Mouse (Mus musculus): ENCODE results near the gene Cdkl2.

Cdkl2 gene

DNA sequence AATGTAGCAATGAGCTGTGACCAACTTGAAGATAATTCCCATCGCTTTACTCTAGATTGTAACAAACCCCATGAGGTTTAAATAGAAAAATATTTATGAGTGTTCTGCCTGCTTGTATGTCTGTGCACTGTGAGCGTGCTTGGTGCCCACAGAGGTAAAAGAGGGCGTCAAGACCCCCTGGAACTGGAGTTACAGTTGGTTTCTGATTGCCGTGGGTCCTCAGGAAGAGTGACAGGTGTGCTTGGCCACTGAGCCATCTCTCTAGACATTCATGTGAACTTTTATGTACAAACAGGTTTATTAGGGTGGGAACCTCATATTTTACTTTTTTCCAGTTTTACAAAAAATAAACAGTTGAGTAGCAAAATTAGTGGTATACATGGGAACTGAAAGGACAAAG is at the start of gene Cdkl2:
Gene Cdkl2, minus strand, starts transcription at position 101 of the 400 bp plus-strand sequence.
- DNase-seq (ENCODE audit: low read depth): no peak

DNA sequence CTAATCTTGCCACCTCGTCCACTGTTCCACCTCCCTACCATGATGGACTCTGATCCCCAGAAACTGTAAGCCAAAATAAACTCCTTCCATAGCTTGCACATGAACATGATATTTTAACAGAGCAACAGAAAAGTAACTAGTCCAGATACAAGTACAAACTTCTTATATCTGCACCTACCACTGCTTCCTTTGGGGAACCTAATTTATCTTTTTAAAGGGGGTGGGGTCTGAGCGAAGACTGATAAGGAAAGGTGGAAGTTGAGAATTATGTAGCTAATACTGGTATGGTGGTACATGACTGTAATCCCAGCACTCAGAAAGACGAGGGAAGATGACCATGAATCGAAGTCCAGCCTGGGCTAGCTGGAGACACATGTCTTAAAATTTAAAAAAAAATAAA is 43.8 kb upstream of the Cdkl2 start:
- no peak for DNase-seq (ENCODE audit: low read depth)

DNA sequence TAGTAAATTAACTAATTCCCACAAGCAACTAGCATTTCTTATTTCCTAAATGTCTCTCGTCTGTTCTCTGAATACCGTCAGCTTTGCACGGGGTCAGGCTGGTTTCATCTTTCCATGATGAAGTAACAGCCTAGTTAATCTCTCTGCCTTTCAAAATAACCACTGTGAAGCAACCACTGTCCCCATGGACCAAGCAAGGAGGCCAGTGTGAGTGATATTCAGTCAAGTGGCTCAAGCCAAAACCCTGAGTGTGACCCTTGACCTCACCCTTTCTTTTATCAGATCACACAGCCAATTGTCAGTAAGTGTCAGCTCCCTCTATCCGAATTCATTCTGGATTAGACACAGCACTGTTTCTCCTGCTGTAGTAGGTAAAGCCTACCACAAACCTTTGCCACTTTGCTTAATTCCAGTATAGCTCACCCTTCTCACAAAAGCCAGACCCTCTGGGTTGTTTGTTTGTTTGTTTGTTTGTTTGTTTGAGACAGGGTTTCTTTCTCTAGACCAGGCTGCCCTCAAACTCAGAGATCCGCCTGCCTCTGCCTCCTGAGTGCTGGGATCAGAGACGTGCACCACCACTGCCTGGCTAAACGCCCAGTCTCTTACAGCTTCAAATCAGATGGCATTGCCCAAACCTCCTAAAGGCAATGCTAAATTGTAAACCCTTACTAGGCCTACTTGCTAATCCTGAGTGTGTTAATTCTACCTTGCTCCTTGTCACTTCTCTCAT is 42.3 kb upstream of the Cdkl2 start:
- DNase-seq (ENCODE audit: low read depth): no peak

DNA sequence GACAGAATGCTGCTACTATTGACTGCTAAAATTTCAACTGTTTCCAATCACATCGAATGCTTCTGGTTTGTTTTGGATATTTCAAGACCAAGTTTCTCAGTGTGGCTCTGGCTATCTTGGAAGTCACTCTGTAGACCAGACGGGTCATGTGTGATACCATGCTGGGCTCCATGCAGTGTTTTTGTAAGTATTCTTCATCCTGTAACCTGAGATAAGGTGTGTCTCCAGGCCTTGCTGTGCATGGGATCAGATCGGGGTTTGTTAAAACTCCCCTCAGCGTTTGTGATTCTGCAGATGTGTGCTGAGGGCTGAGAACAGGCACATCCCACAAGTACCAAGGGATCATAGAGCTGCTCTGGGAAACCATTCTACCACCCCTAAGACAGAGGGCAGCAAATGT is 41.6 kb upstream of the Cdkl2 start:
- DNase-seq (ENCODE audit: low read depth): no peak

DNA sequence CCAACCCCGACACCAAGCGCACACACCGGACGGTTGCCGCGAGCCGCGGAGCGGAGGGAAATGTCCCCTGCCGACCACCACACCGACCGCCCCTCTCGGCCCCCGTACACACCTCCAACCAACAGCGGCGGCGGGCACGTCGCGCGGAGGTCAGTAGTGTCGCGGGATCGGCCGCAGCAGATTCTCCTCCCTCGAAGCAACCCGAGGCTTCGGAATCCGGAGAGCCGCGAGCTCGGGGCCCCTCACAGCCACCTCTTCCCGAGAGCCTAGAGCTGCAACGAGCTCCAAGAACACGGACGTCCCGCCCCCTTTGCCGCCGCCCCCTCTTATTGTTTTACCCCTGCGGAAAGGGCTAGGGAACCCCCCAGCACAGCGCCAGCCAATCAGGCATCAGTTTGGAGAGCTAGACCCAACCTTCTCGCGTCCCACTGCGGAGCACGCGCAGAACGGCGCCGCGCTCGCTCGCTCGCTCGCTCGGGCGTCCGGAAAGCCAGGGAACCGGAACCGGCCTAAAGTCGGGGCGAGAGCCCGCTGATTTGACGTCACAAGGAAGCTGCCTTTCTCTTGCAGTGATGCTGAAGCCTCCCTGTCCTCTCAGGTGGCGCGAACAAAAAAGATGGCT is 39.8 kb upstream of the Cdkl2 start, which contains the start of gene G3bp2:
Gene G3bp2, minus strand, starts transcription at position 303 of the 622 bp plus-strand sequence.
- peak; percentile 99 for DNase-seq (ENCODE audit: low read depth)

DNA sequence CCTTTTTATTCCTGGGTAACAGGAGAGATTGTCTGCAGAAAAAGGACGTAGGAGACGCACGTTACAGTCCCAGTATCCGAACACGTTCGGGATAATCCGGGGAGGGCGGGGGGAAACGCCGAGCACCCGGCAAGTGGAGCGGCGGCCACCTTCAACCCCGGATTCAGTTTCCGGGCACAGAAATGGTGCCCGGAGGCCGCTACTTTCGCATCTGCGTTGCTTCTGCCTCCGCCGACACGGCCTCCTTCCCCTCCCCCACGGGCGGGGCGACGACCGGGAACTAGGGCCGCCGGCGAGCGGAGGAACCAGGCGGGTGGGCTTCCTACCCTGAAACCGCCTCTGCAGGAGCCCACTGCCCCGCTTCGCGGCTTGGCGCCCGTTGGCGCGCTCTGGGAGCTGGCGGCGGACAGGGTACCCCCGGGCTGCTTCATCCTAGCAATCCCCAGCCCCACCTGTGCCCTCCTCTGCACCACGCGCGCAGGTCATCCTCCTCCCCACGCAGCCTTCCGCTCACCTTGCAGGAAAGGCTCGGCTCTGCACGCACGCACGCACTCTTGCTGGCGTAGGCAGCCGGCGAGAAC is 39.2 kb upstream of the Cdkl2 start:
- DNase-seq (ENCODE audit: low read depth): peak; percentile 75

DNA sequence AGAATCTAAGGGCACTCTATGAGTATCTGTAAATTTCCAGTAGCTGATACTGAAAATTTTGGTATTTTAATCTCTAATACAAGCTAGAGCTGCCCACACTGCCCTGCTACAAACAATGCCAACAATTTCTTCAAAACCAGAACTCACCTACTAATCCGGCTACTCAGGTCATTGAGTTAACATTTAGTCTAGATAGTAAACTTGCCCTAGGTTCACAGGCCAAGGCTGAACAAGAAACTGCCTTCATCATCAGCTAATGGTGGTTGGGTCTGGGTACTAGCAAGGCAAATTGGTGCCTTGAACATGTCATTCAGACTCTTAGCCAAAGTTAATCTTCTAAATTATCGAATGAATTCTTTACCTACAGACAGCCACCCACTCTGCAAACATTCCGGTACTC is 37.6 kb upstream of the Cdkl2 start:
- no peak for DNase-seq (ENCODE audit: low read depth)

DNA sequence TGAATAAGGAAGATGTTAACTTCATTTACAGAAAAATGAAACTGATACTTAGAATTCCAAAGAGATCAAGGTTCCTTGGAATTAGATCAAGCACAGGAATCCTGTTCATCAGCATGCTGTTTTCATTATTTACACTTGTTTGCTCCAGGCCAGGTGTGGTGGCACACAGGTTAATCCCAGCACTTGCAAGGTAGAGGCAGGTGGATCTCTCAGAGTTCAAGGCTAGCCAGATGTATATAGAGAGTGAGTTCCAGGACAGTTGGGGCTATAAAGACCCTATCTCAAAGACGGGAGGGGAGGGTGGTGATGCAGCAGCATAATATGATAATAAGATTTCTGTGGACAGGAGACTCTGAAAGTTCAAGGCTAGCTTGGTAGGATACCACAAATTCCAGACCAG is 36.7 kb upstream of the Cdkl2 start:
- no peak for DNase-seq (ENCODE audit: low read depth)

DNA sequence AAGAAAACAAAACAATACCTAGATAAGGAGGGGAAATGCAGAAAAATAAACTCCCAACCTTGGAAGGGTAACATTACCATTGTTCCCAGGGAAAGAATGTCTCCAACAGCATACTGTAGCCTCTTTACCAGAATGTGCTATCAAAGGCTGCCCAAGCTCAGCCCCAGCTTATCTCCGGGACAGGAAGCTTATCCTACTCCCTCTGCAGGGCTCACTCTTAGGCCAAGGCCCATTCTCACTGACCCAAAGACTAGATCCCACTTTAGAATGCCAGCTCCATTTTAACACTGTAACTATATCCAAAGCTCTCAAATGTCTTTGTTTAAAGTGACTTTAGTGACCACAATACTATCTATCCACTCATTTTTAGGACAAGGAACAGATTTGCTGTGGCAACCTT is 35.6 kb upstream of the Cdkl2 start:
- DNase-seq (ENCODE audit: low read depth): no peak

DNA sequence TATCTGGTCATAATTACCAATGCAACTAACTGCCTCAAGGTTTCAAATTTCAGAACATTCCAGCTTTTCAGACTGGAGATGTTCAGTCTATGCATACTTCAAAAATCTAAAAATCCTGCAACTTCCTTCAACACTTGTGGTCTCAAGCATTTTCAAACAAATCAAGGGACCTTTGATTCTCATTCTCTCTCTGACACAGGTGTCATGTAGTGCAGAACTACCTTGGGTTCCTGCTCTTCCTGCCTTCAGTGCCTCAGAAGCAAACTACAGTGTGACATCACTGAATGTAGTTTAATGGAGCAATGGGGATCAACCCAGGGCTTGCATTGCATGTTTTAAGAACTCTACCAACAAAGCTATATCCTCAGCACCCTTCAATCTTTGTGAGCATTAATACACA is 35.1 kb upstream of the Cdkl2 start:
- no peak for DNase-seq (ENCODE audit: low read depth)

DNA sequence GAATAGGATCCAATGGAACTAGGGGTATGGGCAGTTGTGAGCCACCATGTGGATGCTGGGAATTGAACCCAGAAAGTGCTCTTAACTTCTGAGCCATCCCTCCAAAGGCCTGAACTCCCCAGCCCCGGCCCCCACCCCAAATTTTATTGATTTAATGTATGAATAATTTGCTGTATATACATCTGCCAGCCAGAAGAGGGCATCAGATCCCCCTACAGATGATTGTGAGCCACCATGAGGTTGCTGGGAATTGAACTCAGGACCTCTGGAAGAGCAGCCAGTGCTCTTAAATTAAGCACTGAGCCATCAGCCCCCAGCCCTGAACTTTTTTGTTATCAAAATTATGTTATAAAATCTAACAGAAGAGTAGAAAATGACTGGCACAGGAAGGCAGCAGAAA is 32.6 kb upstream of the Cdkl2 start:
- DNase-seq (ENCODE audit: low read depth): no peak

DNA sequence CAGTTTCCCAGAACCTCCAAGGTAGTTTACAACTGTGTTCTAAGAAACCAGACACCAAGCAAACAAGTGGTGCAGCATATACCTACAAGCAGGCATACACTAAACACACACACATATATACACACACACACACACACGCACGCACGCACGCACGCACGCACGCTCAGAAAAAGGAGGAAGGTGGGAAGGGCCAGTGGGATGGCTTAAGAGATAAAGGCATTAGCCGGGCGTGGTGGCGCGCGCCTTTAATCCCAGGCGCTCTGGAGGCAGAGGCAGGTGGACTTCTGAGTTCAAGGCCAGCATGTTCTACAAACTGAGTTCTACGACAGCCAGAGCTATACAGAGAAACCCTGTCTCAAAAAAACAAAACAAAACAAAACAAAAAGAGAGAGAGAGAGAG is 30.4 kb upstream of the Cdkl2 start:
- DNase-seq (ENCODE audit: low read depth): no peak

DNA sequence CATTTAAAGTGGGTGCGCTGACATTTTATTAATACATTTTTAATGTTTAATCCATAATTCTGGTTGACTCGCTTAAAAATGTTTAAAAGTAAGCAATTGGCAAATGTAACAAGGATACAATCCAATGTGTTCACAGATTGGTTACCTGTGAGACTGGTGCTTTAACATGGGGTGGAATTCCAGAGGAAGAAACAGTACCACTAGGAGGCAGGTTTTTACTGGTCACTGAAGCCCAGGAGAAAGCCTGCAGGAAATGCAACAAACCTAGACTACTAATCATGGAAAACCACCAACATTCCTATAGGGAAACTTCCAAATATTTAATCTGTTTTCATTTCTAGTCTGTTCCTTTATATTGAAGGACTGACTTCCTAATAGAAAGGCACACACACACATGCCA is 19.5 kb upstream of the Cdkl2 start:
- DNase-seq (ENCODE audit: low read depth): peak; percentile 30

DNA sequence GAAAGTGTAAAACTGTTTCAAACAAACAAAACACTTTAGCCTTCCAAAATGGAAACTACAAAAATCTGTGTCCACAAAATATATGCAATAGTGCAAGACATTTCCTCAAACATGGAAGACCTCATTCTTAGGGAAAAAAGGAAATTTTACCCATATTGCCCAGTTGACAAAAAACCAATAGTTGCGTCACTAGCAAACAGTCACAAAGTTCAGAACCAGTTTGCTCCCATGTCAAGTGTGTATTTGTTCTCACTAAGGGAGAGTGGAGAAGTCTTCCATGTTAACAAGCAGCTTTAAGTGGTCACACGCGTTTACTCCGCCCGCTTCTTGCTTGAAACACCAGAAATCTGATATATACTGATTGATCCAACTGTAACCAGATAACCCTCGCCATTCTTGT is 9.2 kb upstream of the Cdkl2 start:
- no peak for DNase-seq (ENCODE audit: low read depth)

DNA sequence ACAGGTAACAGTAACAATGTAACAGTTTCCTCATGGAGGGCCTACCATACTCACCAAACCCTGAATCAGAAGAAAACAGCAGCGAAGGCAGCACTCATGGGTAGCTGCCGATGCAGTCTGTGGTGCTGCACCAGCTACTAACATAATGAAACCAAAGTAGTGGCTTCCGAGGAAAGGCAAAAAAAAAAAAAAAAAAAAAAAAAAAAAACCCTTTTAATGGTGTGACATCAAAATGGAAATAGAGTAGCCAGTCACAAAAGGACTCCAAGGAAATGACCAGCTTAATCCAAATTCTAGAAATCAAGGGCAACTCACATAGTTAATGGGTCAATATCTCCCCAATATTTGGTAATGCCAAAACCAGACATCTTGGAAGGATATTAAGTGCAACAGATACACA is 6.7 kb upstream of the Cdkl2 start:
- DNase-seq (ENCODE audit: low read depth): no peak

DNA sequence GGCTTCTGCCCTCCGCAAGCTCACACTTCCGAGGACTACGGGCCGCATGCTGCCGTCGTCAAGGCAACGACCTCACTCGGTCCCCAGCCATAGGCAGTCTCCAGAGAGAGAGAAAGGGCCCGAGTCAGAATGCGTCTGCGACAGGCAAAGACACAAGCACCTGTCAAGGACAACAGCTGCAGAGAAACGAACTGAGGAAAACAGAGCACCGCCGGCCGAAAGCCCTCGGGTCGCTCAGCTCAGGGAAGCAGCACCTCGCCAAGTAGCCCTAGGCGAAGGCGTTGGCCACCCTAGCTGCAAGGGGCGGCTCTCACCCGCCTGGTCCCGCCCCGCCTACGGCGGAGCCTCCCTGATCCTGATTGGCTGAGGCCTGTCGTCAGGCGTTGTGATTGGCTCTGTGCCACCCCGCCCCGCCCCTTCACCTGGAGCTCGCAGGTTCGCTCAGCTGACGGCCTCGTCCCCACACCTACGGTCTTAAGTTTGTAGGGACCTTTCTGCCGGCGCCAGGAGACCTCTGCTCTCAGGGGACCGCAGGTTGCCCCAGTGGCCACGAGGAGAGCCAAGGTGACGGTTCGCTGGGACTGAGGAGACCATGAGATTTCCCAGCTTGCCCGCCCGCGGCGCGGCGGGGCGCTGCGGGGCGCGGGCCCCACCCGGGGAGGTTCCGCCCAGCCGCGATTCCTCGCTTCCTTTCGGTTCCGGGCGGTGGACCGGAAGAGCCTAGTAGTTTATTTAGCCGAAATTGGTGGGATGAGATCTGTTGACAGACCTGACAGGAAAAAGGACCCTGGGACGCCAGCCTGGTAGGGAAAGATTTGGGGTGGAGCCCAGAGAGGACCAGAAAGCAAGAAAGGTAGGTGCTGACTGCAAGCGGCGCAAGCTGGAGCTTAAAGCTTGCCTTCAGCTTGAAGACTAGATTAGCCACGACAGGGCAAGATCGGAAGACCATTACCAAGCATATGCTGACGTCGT is 1.0 kb downstream of the Cdkl2 start:
- DNase-seq (ENCODE audit: low read depth): peak; percentile 91

DNA sequence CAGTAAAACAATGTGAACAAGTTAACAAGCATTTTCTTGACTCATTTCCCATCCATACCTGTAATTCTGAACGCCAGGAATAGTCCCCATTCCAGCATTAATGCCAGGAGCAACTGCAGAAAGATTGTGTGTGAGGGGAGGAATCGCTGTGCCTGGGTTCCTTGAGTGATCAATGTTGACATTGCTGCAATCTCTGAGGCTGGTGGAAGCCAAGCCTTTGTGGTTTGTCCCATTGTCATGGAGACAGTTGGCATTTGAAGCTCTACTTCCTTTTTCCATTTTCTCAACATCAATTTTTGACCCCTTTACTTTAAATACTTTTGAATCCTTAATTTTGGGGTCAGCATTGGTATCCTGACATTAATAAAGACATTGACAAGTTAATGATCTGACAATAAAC is 23.7 kb downstream of the Cdkl2 start:
- no peak for DNase-seq (ENCODE audit: low read depth)

DNA sequence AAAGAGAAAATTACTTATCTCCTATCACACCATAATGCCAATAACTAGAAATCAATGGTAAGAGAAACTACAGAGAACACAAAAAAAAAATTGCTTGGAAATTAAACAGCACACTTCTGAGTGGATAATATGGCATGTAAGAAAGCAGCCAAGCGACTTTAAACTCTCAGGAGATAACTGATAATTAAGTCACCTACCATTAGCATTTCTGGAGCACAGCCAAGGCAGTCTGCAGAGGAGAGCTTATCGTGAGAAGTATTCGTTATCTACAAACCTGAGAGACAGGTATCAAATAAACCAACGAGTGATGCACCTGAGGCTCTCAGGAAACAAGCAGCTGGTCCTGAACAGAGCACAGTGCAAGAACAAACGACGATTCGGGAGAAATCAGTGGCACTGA is 31.9 kb downstream of the Cdkl2 start:
- no peak for DNase-seq (ENCODE audit: low read depth)

DNA sequence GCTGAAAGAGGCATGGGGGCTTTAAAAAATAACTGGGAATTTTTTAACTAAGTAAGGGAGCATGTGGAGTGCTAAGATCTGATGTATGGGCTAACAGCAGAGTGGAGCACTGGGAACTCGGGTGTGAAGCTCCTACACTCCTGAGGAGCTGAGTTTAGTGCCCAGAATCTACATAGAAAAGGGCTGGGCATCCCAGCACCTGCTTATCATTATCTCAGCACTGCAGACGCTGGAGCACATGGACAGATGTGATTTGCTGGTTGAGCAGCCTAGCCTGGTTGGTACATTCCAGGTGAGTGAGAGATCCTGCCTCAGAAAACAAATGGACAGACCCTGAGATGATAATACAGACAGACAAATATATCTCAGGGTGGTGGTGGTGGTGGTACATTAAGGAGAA is 33.9 kb downstream of the Cdkl2 start:
- no peak for DNase-seq (ENCODE audit: low read depth)

DNA sequence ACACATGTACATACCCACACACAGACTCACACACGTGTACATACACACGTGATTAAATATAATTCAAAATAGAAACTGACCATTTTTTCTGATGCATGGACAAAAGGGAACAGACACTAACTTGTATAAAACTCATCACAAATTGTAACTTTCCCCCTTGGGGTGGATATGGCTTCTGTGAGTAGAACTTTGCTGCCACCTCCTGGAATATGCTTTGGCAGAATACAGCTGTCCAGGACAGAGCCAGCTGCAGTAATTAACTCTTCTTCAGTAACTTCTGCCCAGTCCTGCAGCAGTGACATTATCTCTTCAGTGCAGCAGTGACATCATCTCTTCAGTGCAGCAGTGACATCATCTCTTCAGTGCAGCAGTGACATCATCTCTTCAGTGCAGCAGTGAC is 40.7 kb downstream of the Cdkl2 start:
- peak; percentile 46 for DNase-seq (ENCODE audit: low read depth)

DNA sequence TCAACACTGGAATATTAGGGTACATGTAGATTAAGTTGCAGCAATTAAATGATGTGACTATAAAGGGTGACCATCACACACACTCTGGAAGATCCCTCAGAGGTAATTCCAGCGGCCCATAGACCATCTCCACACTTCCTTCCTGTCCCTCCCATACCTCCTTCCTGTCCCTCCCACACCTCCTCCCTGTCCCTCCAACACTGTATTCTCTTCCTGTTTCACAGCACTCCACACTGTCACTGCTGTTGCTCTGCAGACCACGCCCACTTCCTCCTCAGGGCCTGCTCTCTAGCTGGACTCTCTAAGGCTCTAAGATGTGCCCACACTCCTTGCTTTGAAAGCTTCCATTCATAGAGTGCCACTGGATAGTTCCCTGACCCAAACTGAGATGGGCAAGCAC is 42.9 kb downstream of the Cdkl2 start:
- DNase-seq (ENCODE audit: low read depth): peak; percentile 6

DNA sequence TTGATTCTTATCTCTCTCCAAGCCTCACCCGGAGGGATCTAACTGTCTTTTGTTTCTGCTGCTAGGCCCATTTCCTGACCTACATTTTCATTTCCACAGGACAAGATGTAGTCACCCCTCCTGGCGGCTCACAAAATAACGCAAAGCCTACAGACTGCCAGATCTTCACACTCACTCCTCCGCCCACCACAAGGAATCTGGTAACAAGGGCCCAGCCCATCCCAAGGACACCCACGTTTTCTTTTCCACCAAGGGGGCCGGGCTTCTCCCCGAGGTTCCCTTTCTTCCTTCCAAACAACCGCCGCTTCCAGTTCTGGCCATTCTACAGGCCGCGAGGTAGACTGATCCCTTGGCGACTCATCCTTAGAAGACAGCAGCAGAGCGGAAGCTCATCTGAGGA is 49.1 kb downstream of the Cdkl2 start:
- DNase-seq (ENCODE audit: low read depth): no peak

Data from NIH3T3 (cell line).